Comparison of ENCODE assay signal across 25 mouse cellular contexts in genomic region chr4:100223965-100224364, GRCm38 (mm10).
A peak's percentile ranks its signal among the peaks of the same experiment; 100 is the strongest.
DNase-seq lines count a peak whose midpoint lies in the region; ATAC-seq and TF ChIP-seq lines count a peak whose summit lies in the region.
"Had no signal": no experiment of that assay in that cellular context is flagged by ENCODE, and none has a peak within 500 bp of the region (broad histone marks: within the 10 kb centered on the region; RNA-seq: fewer than 3 reads in every experiment).

No protein-coding gene starts in this region.

- no peaks in the 10 kb centered on the region for H3K9me3 ChIP-seq in hindbrain, embryonic 11.5 days (ENCODE audit: control insufficient read depth, low read length)
- H3K9me3 ChIP-seq in hindbrain, embryonic 16.5 days (ENCODE audit: control insufficient read depth, low read length): no peaks in the 10 kb centered on the region
- no peaks in the 10 kb centered on the region for H3K9me3 ChIP-seq in lung, embryonic 14.5 days (ENCODE audit: low read depth, low read length)
- no peaks in the 10 kb centered on the region for H3K9me3 ChIP-seq in liver, postnatal 0 days (ENCODE audit: low read length)
- H3K9me3 ChIP-seq: limb, embryonic 13.5 days; megakaryocyte, embryonic 14.5 days; midbrain, embryonic 15.5 days; neural tube, embryonic 12.5 days had no signal

- TF ChIP-seq CTCF in lung, embryonic 14.5 days (IDR thresholded peaks at IDR 0.05; ENCODE audit: low read depth): no peak
- no peak for TF ChIP-seq CTCF in liver, postnatal 0 days (IDR thresholded peaks at IDR 0.05; ENCODE audit: low read depth)

- no peak overlapping the region for H3K27ac ChIP-seq in hindbrain, embryonic 11.5 days (ENCODE audit: low read depth, low read length)
- no peak overlapping the region for H3K27ac ChIP-seq in hindbrain, embryonic 16.5 days (ENCODE audit: low read depth, low read length)
- no peak overlapping the region for H3K27ac ChIP-seq in lung, embryonic 14.5 days (ENCODE audit: low read depth)
- no peak overlapping the region for H3K27ac ChIP-seq in liver, postnatal 0 days (ENCODE audit: low read depth)
- H3K27ac ChIP-seq: heart, adult 2 months; hindbrain, postnatal 0 days; limb, embryonic 13.5 days; midbrain, embryonic 15.5 days; neural tube, embryonic 12.5 days had no signal

- no peaks in the 10 kb centered on the region for H3K4me1 ChIP-seq in hindbrain, embryonic 11.5 days (replicated peaks; ENCODE audit: control insufficient read depth, insufficient read depth, low read length)
- H3K4me1 ChIP-seq in hindbrain, embryonic 16.5 days (ENCODE audit: control insufficient read depth, insufficient read depth, low read depth, low read length): no peaks in the 10 kb centered on the region
- peaks cover 48% of the 10 kb centered on the region for H3K4me1 ChIP-seq in lung, embryonic 14.5 days (ENCODE audit: insufficient read depth)
- H3K4me1 ChIP-seq in liver, postnatal 0 days (ENCODE audit: insufficient read depth): peaks cover 13% of the 10 kb centered on the region
- H3K4me1 ChIP-seq: megakaryocyte, embryonic 14.5 days; midbrain, embryonic 15.5 days had no signal

- H3K4me2 ChIP-seq in hindbrain, embryonic 11.5 days (replicated peaks; ENCODE audit: low read depth, low read length): no peak overlapping the region
- H3K4me2 ChIP-seq in hindbrain, embryonic 16.5 days (ENCODE audit: low read length): no peak overlapping the region
- H3K4me2 ChIP-seq in lung, embryonic 14.5 days: no peak overlapping the region
- H3K4me2 ChIP-seq in liver, postnatal 0 days (ENCODE audit: low read depth, low read length): no peak overlapping the region
- H3K4me2 ChIP-seq: limb, embryonic 13.5 days; midbrain, embryonic 15.5 days; neural tube, embryonic 12.5 days had no signal

- 62% methylated on average over 3 of the region's 3 CpGs for WGBS in hindbrain, embryonic 11.5 days
- 72% methylated on average over 3 of the region's 3 CpGs for whole genome bisulfite sequencing in hindbrain, embryonic 16.5 days
- 80% methylated on average over 3 of the region's 3 CpGs for WGBS in lung, embryonic 14.5 days
- WGBS in liver, postnatal 0 days (ENCODE audit: insufficient replicate concordance): 71% methylated on average over 3 of the region's 3 CpGs

- no peak overlapping the region for H3K9ac ChIP-seq in hindbrain, embryonic 11.5 days (ENCODE audit: low read depth, low read length)
- no peak overlapping the region for H3K9ac ChIP-seq in hindbrain, embryonic 16.5 days (ENCODE audit: low read depth, low read length)
- no peak overlapping the region for H3K9ac ChIP-seq in lung, embryonic 14.5 days
- no peak overlapping the region for H3K9ac ChIP-seq in liver, postnatal 0 days (replicated peaks)
- H3K9ac ChIP-seq: forebrain, postnatal 0 days; limb, embryonic 13.5 days; midbrain, embryonic 15.5 days; neural tube, embryonic 12.5 days had no signal

- H3K27me3 ChIP-seq in hindbrain, embryonic 11.5 days (ENCODE audit: control insufficient read depth, insufficient read depth, low read length): no peaks in the 10 kb centered on the region
- no peaks in the 10 kb centered on the region for H3K27me3 ChIP-seq in hindbrain, embryonic 16.5 days (replicated peaks; ENCODE audit: control insufficient read depth, insufficient read depth, low read length)
- H3K27me3 ChIP-seq in lung, embryonic 14.5 days (ENCODE audit: insufficient read depth, low read length): no peaks in the 10 kb centered on the region
- no peaks in the 10 kb centered on the region for H3K27me3 ChIP-seq in liver, postnatal 0 days (ENCODE audit: insufficient read depth, low read length)
- H3K27me3 ChIP-seq: CH12.LX; megakaryocyte, embryonic 14.5 days; midbrain, embryonic 15.5 days; neural tube, embryonic 12.5 days; Patski had no signal

- 0 out of 2 replicates have a peak, but pooled peaks have one; percentile 51 for ATAC-seq in hindbrain, embryonic 11.5 days (ENCODE audit: low FRiP score)
- ATAC-seq in hindbrain, embryonic 16.5 days: no peak
- peak; percentile 12; the same call in 1 of the 2 replicates for ATAC-seq in lung, embryonic 14.5 days (ENCODE audit: insufficient read depth)
- peak; percentile 40; the same call in 1 of the 2 replicates for ATAC-seq in liver, postnatal 0 days
- no peak for ATAC-seq in megakaryocyte, adult 5-6 weeks (ENCODE audit: poor library complexity, severe bottlenecking)
- ATAC-seq: forebrain, postnatal 0 days; hindbrain, postnatal 0 days; midbrain, embryonic 15.5 days; Patski had no signal

- H3K4me3 ChIP-seq in hindbrain, embryonic 11.5 days (ENCODE audit: low read depth, low read length): no peak overlapping the region
- H3K4me3 ChIP-seq in hindbrain, embryonic 16.5 days (ENCODE audit: low read length): no peak overlapping the region
- H3K4me3 ChIP-seq in lung, embryonic 14.5 days (ENCODE audit: low read depth, low read length): no peak overlapping the region
- no peak overlapping the region for H3K4me3 ChIP-seq in liver, postnatal 0 days (ENCODE audit: low read depth, low read length)
- H3K4me3 ChIP-seq: heart, adult 2 months; limb, embryonic 13.5 days; megakaryocyte, embryonic 14.5 days; midbrain, embryonic 15.5 days; neural tube, embryonic 12.5 days had no signal

- TF ChIP-seq EP300 in liver, postnatal 0 days (IDR thresholded peaks at IDR 0.05; ENCODE audit: low read depth): no peak

- DNase-seq in hindbrain, embryonic 11.5 days (ENCODE audit: low spot score): no peak
- no peak for DNase-seq in lung, embryonic 14.5 days
- DNase-seq in lung, postnatal 14 days: no peak
- DNase-seq in liver, postnatal 0 days: no peak
- DNase-seq in layer of hippocampus, postnatal 25 days (ENCODE audit: extremely low spot score in 1 of 2, low spot score in 1 of 2): no peak
- DNase-seq: adrenal gland, postnatal 36 days; B cell, adult 2 months; cerebellum, adult 9-10 months; forebrain, postnatal 0 days; gastrocnemius, postnatal 14 days; heart, adult 2 months; heart, postnatal 36 days; kidney, adult 8-10 months; kidney, postnatal 14 days; right cerebral cortex, postnatal 14 days had no signal

- no peaks in the 10 kb centered on the region for H3K36me3 ChIP-seq in hindbrain, embryonic 11.5 days (ENCODE audit: control insufficient read depth, insufficient read depth, low read length)
- H3K36me3 ChIP-seq in hindbrain, embryonic 16.5 days (ENCODE audit: control insufficient read depth, insufficient read depth, low read length): no peaks in the 10 kb centered on the region
- no peaks in the 10 kb centered on the region for H3K36me3 ChIP-seq in lung, embryonic 14.5 days (ENCODE audit: insufficient read depth)
- no peaks in the 10 kb centered on the region for H3K36me3 ChIP-seq in liver, postnatal 0 days (replicated peaks; ENCODE audit: insufficient read depth, low read length)
- H3K36me3 ChIP-seq: G1E; limb, embryonic 13.5 days; midbrain, embryonic 15.5 days; neural tube, embryonic 12.5 days had no signal

Comparison
In these comparisons a context has a peak if more than half of its experiments do, and no peak if none do; other contexts are left out.
1. ATAC-seq: peak in hindbrain, embryonic 11.5 days (single experiment), lung, embryonic 14.5 days (single experiment) and liver, postnatal 0 days (single experiment); none in hindbrain, embryonic 16.5 days (single experiment) and megakaryocyte, adult 5-6 weeks (single experiment).